Mouse (Mus musculus) lung, embryonic 16.5 days (tissue): ENCODE results near the gene Tmc7. TPM values are rescaled to one million over a fixed set of nuclear protein-coding genes. Genes with fewer than 3 reads are reported as not detected.

Experiments
- ATAC-seq: fragments of 200-750 bp; cut with Nextera tagmentation; 2 replicates; pipeline ENCODE4 v1.8.0; 2017; ENCODE audit warnings: low read depth, mild to moderate bottlenecking, moderate library complexity
- H3K27ac ChIP-seq: fragments of 300-500 bp; sonication (generic); 2 replicates; pipeline ENCODE4 v1.5.1; 2014; ENCODE audit warnings: mild to moderate bottlenecking, control low read depth, low read length
- H3K27me3 ChIP-seq: fragments of 300-500 bp; sonication (generic); 2 replicates; pipeline ENCODE4 v1.6.1; 2014; ENCODE audit warnings: low read depth, low read length, mixed read lengths; ENCODE audit not compliant: control insufficient read depth, insufficient read depth
- H3K36me3 ChIP-seq: fragments of 300-500 bp; sonication (generic); 2 replicates; pipeline ENCODE4 v1.6.1; 2014; ENCODE audit warnings: low read length; ENCODE audit not compliant: control insufficient read depth, insufficient read depth
- H3K4me1 ChIP-seq: fragments of 300-500 bp; sonication (generic); replicated peaks from 2 replicates; pipeline ENCODE4 v1.6.1; 2014; ENCODE audit warnings: low read length, mixed read lengths; ENCODE audit not compliant: control insufficient read depth, insufficient read depth
- H3K4me2 ChIP-seq: fragments of 300-500 bp; sonication (generic); 2 replicates; pipeline ENCODE4 v1.6.1; 2014; ENCODE audit warnings: low read depth, low read length, control low read depth
- H3K4me3 ChIP-seq: fragments of 300-500 bp; sonication (generic); 2 replicates; pipeline ENCODE4 v1.5.1; 2014; ENCODE audit warnings: mild to moderate bottlenecking, low read length, control low read depth
- H3K9ac ChIP-seq: fragments of 300-500 bp; sonication (generic); 2 replicates; pipeline ENCODE4 v1.6.1; 2014; ENCODE audit warnings: low read length, control low read depth
- H3K9me3 ChIP-seq: fragments of 300-500 bp; sonication (generic); 2 replicates; pipeline ENCODE4 v1.6.1; 2016; ENCODE audit warnings: low read length; ENCODE audit not compliant: control insufficient read depth
- WGBS: fragments of 180-500 bp; shearing (Covaris S2); extraction: QIAGEN DNeasy Blood & Tissue Kit; methylation state at CpG from one replicate; pipeline ENCODE4 v1.1.7; 2014; 5-methylcytosine and 5-hydroxymethylcytosine counted together
- polyA plus RNA-seq: library from polyadenylated mRNA; unstranded; fragments of >200 nt; fragmentation: Nextera tagmentation; extraction: Ambion mirVana; gene quantifications from 2 replicates; pipeline ENCODE4 v1.2.1, GENCODE M21; 2015

Gene Tmc7
- polyA plus RNA-seq, 1 experiment from 2014 or later = 3.3 TPM

DNA sequence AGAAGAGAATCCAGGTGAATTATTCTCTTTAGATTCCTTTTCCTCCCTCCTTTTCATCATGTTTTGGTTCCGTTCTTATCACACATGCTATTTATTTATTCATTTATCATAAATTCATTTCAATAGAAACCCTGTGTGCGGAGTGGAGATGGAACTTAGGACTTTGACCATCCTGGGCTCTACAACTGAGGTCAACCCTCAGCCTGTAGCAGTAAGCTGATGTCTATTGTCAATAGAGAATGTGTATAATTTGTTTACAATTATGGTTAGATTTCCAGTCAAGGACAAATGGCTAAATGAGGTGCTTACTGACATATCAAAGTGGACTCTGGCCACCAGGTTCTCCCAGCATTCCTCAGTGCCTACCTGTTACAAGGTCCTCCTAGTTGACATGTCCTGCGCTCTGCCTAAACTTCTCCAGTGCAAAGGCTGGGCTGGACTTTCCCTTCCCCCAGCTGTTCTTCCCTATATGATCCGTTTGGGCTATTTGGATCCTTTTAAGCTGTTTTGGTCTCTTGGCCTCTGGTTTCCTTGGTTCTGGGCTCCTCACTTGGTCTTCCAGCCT, 26.7 kb upstream of the Tmc7 start:
- H3K36me3 ChIP-seq = no peaks in the 10 kb centered on the region
- H3K4me2 ChIP-seq = no peak overlapping the region
- H3K27ac ChIP-seq = no peak overlapping the region
- H3K4me3 ChIP-seq = no peak overlapping the region
- H3K27me3 ChIP-seq = no peaks in the 10 kb centered on the region
- no peaks in the 10 kb centered on the region; the same call in 1 of the 2 replicates for H3K4me1 ChIP-seq
- ATAC-seq = no peak
- H3K9ac ChIP-seq = no peak overlapping the region
- WGBS = 73% methylated on average over 4 of the region's 4 CpGs
- H3K9me3 ChIP-seq = peaks cover 1% of the 10 kb centered on the region; the same call in 1 of the 2 replicates

- Histone ChIP-seq H3K4me2 (no peak overlapping the region), H3K27ac (no peak overlapping the region), H3K27me3 (no peaks in the 10 kb centered on the region), H3K4me3 (no peak overlapping the region), H3K36me3 (no peaks in the 10 kb centered on the region), H3K4me1 (no peaks in the 10 kb centered on the region; the same call in 1 of the 2 replicates), H3K9ac (no peak overlapping the region), H3K9me3 (peaks cover 3% of the 10 kb centered on the region; the same call in 1 of the 2 replicates)
- no peak for ATAC-seq
- 81% methylated on average over 13 of the region's 13 CpGs for WGBS
Measured at GRCm38 (mm10) chr7:118610721-118611120, 26.2 kb upstream of the Tmc7 start.

DNA sequence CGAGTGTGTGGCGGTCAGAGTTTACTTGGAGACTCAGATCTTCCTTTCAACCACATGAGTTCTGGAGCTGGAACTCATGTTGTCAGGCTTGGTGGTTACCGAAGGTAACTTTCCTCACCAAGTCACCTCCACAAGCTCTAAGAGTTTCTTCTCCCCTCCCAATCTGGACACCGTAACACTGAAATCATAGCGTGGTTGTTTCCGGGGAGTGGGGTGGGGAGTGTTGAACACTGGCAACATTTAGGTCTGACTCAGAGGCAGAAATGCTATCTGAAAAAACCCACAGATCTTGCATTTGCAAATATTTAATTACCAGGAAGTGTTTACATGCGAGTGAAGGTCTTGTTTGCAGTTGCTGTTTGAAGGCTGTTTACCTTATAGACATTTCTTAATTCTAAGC, 25.3 kb upstream of the Tmc7 start:
- Histone ChIP-seq H3K4me1 (no peaks in the 10 kb centered on the region; the same call in 1 of the 2 replicates), H3K27me3 (no peaks in the 10 kb centered on the region), H3K9ac (no peak overlapping the region), H3K4me3 (no peak overlapping the region), H3K27ac (no peak overlapping the region), H3K36me3 (no peaks in the 10 kb centered on the region), H3K4me2 (no peak overlapping the region), H3K9me3 (peaks cover 3% of the 10 kb centered on the region; the same call in 1 of the 2 replicates)
- 72% methylated on average over 7 of the region's 7 CpGs for WGBS
- no peak for ATAC-seq

GRCm38 (mm10) chr7:118604842-118605241, 20.3 kb upstream of the Tmc7 start:
- WGBS = 56% methylated on average over 8 of the region's 8 CpGs
- Histone ChIP-seq H3K27me3 (peaks cover 3% of the 10 kb centered on the region; the same call in 1 of the 2 replicates), H3K36me3 (no peaks in the 10 kb centered on the region), H3K27ac (peak overlapping the region; percentile 50; the same call in 1 of the 2 replicates), H3K4me3 (no peak overlapping the region), H3K9me3 (peaks cover 3% of the 10 kb centered on the region; the same call in 1 of the 2 replicates), H3K4me1 (0 out of 2 replicates have a peak, but pooled peaks cover 3% of the 10 kb centered on the region), H3K4me2 (no peak overlapping the region), H3K9ac (no peak overlapping the region)
- peak; percentile 95 for ATAC-seq

DNA sequence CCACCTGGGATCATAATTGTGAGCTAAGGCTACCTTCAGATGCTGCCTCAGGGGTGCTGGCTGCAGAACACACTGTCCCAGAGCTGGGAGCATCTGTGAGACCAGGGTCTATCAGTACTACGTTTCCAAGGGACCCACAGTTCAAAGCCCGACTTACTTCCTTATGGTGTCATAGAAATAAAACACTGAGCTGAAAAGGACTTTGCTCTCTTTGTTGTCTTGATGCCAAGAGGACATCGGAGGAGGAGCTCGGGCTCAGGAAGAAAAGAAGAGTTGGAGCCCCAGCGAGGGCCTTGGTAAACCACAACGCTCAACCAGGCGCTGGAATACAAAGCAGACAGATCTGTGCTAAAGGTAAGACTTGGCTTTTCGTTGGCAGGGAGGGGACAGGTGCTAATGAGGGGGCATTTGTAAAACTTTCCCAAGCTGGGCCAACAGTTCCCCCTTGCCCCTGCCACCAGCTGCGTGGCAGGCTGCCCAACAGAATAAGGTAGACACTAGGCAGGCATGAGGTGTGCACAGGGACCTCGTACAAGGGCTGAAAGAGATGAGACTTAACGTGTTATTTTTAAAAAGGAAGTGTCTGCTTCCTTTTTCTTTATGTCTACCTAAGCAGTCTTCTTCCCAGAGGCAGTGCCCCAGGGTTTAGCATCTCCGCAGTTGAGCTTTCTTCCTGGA, 15.6 kb upstream of the Tmc7 start:
- Histone ChIP-seq H3K27ac (no peak overlapping the region), H3K9ac (no peak overlapping the region), H3K9me3 (no peaks in the 10 kb centered on the region), H3K4me2 (no peak overlapping the region), H3K4me1 (peaks cover 9% of the 10 kb centered on the region; the same call in 1 of the 2 replicates), H3K4me3 (no peak overlapping the region), H3K27me3 (peaks cover 36% of the 10 kb centered on the region), H3K36me3 (no peaks in the 10 kb centered on the region)
- WGBS = 73% methylated on average over 12 of the region's 12 CpGs
- no peak for ATAC-seq

DNA sequence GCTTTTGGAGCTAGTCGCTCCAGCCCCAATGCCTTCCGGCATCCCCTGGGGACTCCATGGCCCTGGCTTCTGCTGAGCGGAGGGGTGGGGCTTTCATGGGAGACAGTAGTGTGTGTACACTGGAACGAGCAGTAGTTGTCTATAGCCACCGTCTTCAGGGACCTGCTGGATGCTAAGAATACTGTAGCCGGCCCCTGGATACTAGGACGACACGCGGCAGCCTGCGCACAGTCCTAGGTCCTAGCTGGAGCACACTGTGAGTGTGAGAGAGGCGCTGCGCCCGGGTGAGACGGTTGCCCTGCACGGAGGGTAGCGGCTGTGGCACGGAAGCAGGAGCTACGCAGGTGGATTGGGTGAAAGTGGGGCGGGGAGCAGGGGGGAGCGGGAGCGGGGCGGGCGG, 12.7 kb upstream of the Tmc7 start, which contains the start of gene Tmc5:
Tmc5 (plus strand) TSS at position 97 of the 400 bp plus-strand sequence.
- no peaks in the 10 kb centered on the region for H3K36me3 ChIP-seq
- no peaks in the 10 kb centered on the region for H3K9me3 ChIP-seq
- peak within 1 kb of the TSS; percentile 25 for H3K4me3 ChIP-seq
- H3K4me2 ChIP-seq = peak within 1 kb of the TSS; percentile 50
- H3K4me1 ChIP-seq = peaks cover 19% of the 10 kb centered on the region
- H3K9ac ChIP-seq = peak within 1 kb of the TSS; percentile 47; the same call in 1 of the 2 replicates
- H3K27me3 ChIP-seq = peaks cover 47% of the 10 kb centered on the region
- H3K27ac ChIP-seq = no peak within 1 kb of the TSS
- ATAC-seq = peak; percentile 40; the same call in 1 of the 2 replicates
- WGBS = 3% methylated on average over 23 of the region's 23 CpGs

- Histone ChIP-seq H3K4me1 (peaks cover 19% of the 10 kb centered on the region), H3K36me3 (no peaks in the 10 kb centered on the region), H3K4me3 (no peak overlapping the region), H3K4me2 (no peak overlapping the region), H3K9ac (no peak overlapping the region), H3K27ac (no peak overlapping the region), H3K9me3 (no peaks in the 10 kb centered on the region), H3K27me3 (peaks cover 47% of the 10 kb centered on the region)
- 74% methylated on average over 11 of the region's 11 CpGs for WGBS
- ATAC-seq = no peak
Measured at GRCm38 (mm10) chr7:118596271-118596670, 11.7 kb upstream of the Tmc7 start.

DNA sequence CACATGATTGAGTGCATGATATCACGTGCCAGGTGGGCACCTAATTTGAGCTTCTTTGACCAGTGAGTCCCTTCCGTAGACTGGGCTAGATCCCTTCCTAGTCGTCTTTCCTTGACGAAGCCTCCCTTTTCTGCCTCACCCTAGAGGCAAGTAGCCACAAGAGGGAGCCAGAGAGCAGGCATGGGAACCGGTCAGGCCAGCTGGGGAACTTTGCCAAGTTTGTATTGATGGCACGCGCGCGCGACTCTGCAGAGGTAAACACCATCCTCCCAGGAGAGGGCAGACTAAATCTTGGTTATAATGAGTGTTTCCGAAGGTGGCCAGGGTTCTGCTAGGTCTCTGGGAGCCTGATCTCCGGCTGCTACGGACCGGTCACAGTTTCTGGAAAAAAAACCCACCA, 10.7 kb upstream of the Tmc7 start:
- WGBS = under 1% methylated on average over 14 of the region's 14 CpGs
- Histone ChIP-seq H3K4me3 (peak overlapping the region; percentile 24), H3K9ac (peak overlapping the region; percentile 54; the same call in 1 of the 2 replicates), H3K36me3 (no peaks in the 10 kb centered on the region), H3K9me3 (no peaks in the 10 kb centered on the region), H3K27ac (no peak overlapping the region), H3K27me3 (peaks cover 47% of the 10 kb centered on the region), H3K4me2 (peak overlapping the region; percentile 53), H3K4me1 (peaks cover 19% of the 10 kb centered on the region)
- ATAC-seq = peak; percentile 45; the same call in 1 of the 2 replicates

GRCm38 (mm10) chr7:118594611-118595010, 10.1 kb upstream of the Tmc7 start:
- Histone ChIP-seq H3K4me1 (peaks cover 19% of the 10 kb centered on the region), H3K9me3 (no peaks in the 10 kb centered on the region), H3K4me2 (peak overlapping the region; percentile 53), H3K9ac (peak overlapping the region; percentile 54; the same call in 1 of the 2 replicates), H3K36me3 (no peaks in the 10 kb centered on the region), H3K27me3 (peaks cover 44% of the 10 kb centered on the region), H3K4me3 (peak overlapping the region; percentile 24), H3K27ac (no peak overlapping the region)
- ATAC-seq = no peak
- WGBS = 26% methylated on average over 10 of the region's 10 CpGs
